Mouse (Mus musculus) CH12.LX (cell line): Measurements from ENCODE around the gene H2-T24.

Experiments used
- CHD1 ChIP-seq: IDR thresholded peaks from 2 replicates; pipeline ENCODE4 v1.6.1; 2012; ENCODE audit warnings: low read depth, low read length, improper control_type of control experiment, inconsistent platforms
- CTCF ChIP-seq, 2 experiments: IDR thresholded peaks in 1 of 2; conservative IDR thresholded peaks in 1 of 2; 2 replicates each; pipeline ENCODE4 v1.5.1; 2011 to 2012; ENCODE audit warnings: low read depth in 2 of 2, low read length in 2 of 2, improper control_type of control experiment in 1 of 2, inconsistent platforms in 1 of 2, mild to moderate bottlenecking in 1 of 2, moderate library complexity in 1 of 2
- EP300 ChIP-seq: IDR thresholded peaks from 2 replicates; pipeline ENCODE4 v1.6.1; 2011; ENCODE audit warnings: low read length, improper control_type of control experiment
- NRF1 ChIP-seq: IDR thresholded peaks from 2 replicates; pipeline ENCODE4 v1.6.1; 2014; ENCODE audit warnings: low read depth, mild to moderate bottlenecking, inconsistent platforms, low read length, improper control_type of control experiment, moderate library complexity
- POLR2A ChIP-seq: IDR thresholded peaks from 2 replicates; pipeline ENCODE4 v1.6.1; 2011; ENCODE audit warnings: low read depth, mild to moderate bottlenecking, improper control_type of control experiment, low read length
- TCF12 ChIP-seq: IDR thresholded peaks from 2 replicates; pipeline ENCODE4 v1.6.1; 2014; ENCODE audit warnings: low read depth, mild to moderate bottlenecking, inconsistent platforms, low read length, improper control_type of control experiment
- USF1 ChIP-seq: IDR thresholded peaks from 2 replicates; pipeline ENCODE4 v1.6.1; 2014; ENCODE audit warnings: low read depth, mild to moderate bottlenecking, inconsistent platforms, low read length, improper control_type of control experiment

- no peak for TF ChIP-seq CTCF (conservative IDR thresholded peaks at IDR 0.05 in 1 of 2, IDR thresholded peaks at IDR 0.05 in 1 of 2; ENCODE audit: low read depth in 2 of 2, low read length in 2 of 2)
- no peak for TF ChIP-seq POLR2A
- TF ChIP-seq EP300: no peak
- no peak for TF ChIP-seq USF1
- TF ChIP-seq CHD1: no peak
- TF ChIP-seq NRF1: no peak
- no peak for TF ChIP-seq TCF12
Measured at GRCm38 (mm10) chr17:36000349-36000748, 20.0 kb downstream of the H2-T24 start.
